Mouse (Mus musculus): ENCODE results near the gene Sla2. TPM values are rescaled to one million over a fixed set of nuclear protein-coding genes. Genes with fewer than 3 reads are reported as not detected.
"Not testable (repeated sequence)": the region's sequence is repeated elsewhere in the genome, so short reads cannot be mapped to it uniquely, and the experiment has no call there.

Gene Sla2
- polyA plus RNA-seq, 1 experiment from 2014 or later: 0.23 TPM

GRCm38 (mm10) chr2:156853999-156854771, 32.8 kb downstream of the Sla2 start:
- H3K4me2 ChIP-seq (replicated peaks; ENCODE audit: low read depth, low read length); ATAC-seq (ENCODE audit: low FRiP score, low TSS enrichment); H3K4me3 ChIP-seq (ENCODE audit: low read length); H3K9me3 ChIP-seq (ENCODE audit: control insufficient read depth, low read length); H3K27me3 ChIP-seq (ENCODE audit: control insufficient read depth, insufficient read depth, low read length); H3K4me1 ChIP-seq (ENCODE audit: control insufficient read depth, insufficient read depth, low read length); H3K9ac ChIP-seq (ENCODE audit: low read depth, low read length); H3K27ac ChIP-seq (ENCODE audit: low read depth, low read length): not testable (repeated sequence)
- WGBS: 59% methylated on average over 13 of the region's 13 CpGs
- peaks cover 61% of the 10 kb centered on the region for H3K36me3 ChIP-seq (ENCODE audit: control insufficient read depth, insufficient read depth, low read length)

GRCm38 (mm10) chr2:156853584-156853983, 33.4 kb downstream of the Sla2 start:
- H3K4me3 ChIP-seq (ENCODE audit: low read length); H3K9ac ChIP-seq (ENCODE audit: low read depth, low read length); H3K9me3 ChIP-seq (ENCODE audit: control insufficient read depth, low read length); ATAC-seq (ENCODE audit: low FRiP score, low TSS enrichment); H3K4me2 ChIP-seq (replicated peaks; ENCODE audit: low read depth, low read length); H3K27ac ChIP-seq (ENCODE audit: low read depth, low read length); H3K4me1 ChIP-seq (ENCODE audit: control insufficient read depth, insufficient read depth, low read length); H3K27me3 ChIP-seq (ENCODE audit: control insufficient read depth, insufficient read depth, low read length): not testable (repeated sequence)
- peaks cover 66% of the 10 kb centered on the region for H3K36me3 ChIP-seq (ENCODE audit: control insufficient read depth, insufficient read depth, low read length)
- 88% methylated on average over 8 of the region's 13 CpGs for WGBS

- ATAC-seq (ENCODE audit: low FRiP score, low TSS enrichment): no peak
- H3K4me1 ChIP-seq (ENCODE audit: control insufficient read depth, insufficient read depth, low read length): peaks cover under 1% of the 10 kb centered on the region; the same call in 1 of the 2 replicates
- H3K4me3 ChIP-seq (ENCODE audit: low read length): no peak overlapping the region
- WGBS: 86% methylated on average over 5 of the region's 5 CpGs
- no peak overlapping the region for H3K27ac ChIP-seq (ENCODE audit: low read depth, low read length)
- no peak overlapping the region for H3K9ac ChIP-seq (ENCODE audit: low read depth, low read length)
- peaks cover 74% of the 10 kb centered on the region for H3K36me3 ChIP-seq (ENCODE audit: control insufficient read depth, insufficient read depth, low read length)
- H3K4me2 ChIP-seq (replicated peaks; ENCODE audit: low read depth, low read length): no peak overlapping the region
- H3K27me3 ChIP-seq (ENCODE audit: control insufficient read depth, insufficient read depth, low read length): no peaks in the 10 kb centered on the region
- no peaks in the 10 kb centered on the region for H3K9me3 ChIP-seq (ENCODE audit: control insufficient read depth, low read length)
Measured at GRCm38 (mm10) chr2:156850505-156850904, 36.5 kb downstream of the Sla2 start.

- Histone ChIP-seq H3K4me2 (replicated peaks; ENCODE audit: low read depth, low read length) (no peak overlapping the region), H3K36me3 (ENCODE audit: control insufficient read depth, insufficient read depth, low read length) (peaks cover 83% of the 10 kb centered on the region), H3K27ac (ENCODE audit: low read depth, low read length) (no peak overlapping the region), H3K4me3 (ENCODE audit: low read length) (no peak overlapping the region), H3K9me3 (ENCODE audit: control insufficient read depth, low read length) (no peaks in the 10 kb centered on the region), H3K4me1 (ENCODE audit: control insufficient read depth, insufficient read depth, low read length) (peaks cover 16% of the 10 kb centered on the region), H3K27me3 (ENCODE audit: control insufficient read depth, insufficient read depth, low read length) (no peaks in the 10 kb centered on the region), H3K9ac (ENCODE audit: low read depth, low read length) (no peak overlapping the region; the same call in 1 of the 2 replicates)
- WGBS: 88% methylated on average over 6 of the region's 6 CpGs
- ATAC-seq (ENCODE audit: low FRiP score, low TSS enrichment): no peak
Measured at GRCm38 (mm10) chr2:156848526-156849182, 38.3 kb downstream of the Sla2 start.

GRCm38 (mm10) chr2:156847653-156848052, 39.3 kb downstream of the Sla2 start:
- Histone ChIP-seq H3K27me3 (ENCODE audit: control insufficient read depth, insufficient read depth, low read length) (no peaks in the 10 kb centered on the region), H3K9me3 (ENCODE audit: control insufficient read depth, low read length) (no peaks in the 10 kb centered on the region), H3K27ac (ENCODE audit: low read depth, low read length) (no peak overlapping the region), H3K4me1 (ENCODE audit: control insufficient read depth, insufficient read depth, low read length) (peaks cover 26% of the 10 kb centered on the region), H3K4me3 (ENCODE audit: low read length) (no peak overlapping the region), H3K4me2 (replicated peaks; ENCODE audit: low read depth, low read length) (no peak overlapping the region), H3K36me3 (ENCODE audit: control insufficient read depth, insufficient read depth, low read length) (peaks cover 78% of the 10 kb centered on the region), H3K9ac (ENCODE audit: low read depth, low read length) (no peak overlapping the region)
- 61% methylated on average over 6 of the region's 6 CpGs for whole genome bisulfite sequencing
- no peak for ATAC-seq (ENCODE audit: low FRiP score, low TSS enrichment)

- Histone ChIP-seq H3K4me1 (ENCODE audit: control insufficient read depth, insufficient read depth, low read length) (peaks cover 37% of the 10 kb centered on the region), H3K9me3 (ENCODE audit: control insufficient read depth, low read length) (no peaks in the 10 kb centered on the region), H3K4me3 (ENCODE audit: low read length) (no peak overlapping the region), H3K36me3 (ENCODE audit: control insufficient read depth, insufficient read depth, low read length) (peaks cover 51% of the 10 kb centered on the region), H3K27me3 (ENCODE audit: control insufficient read depth, insufficient read depth, low read length) (no peaks in the 10 kb centered on the region), H3K27ac (ENCODE audit: low read depth, low read length) (no peak overlapping the region), H3K4me2 (replicated peaks; ENCODE audit: low read depth, low read length) (no peak overlapping the region), H3K9ac (ENCODE audit: low read depth, low read length) (no peak overlapping the region)
- 55% methylated on average over 10 of the region's 10 CpGs for WGBS
- no peak for ATAC-seq (ENCODE audit: low FRiP score, low TSS enrichment)
Measured at GRCm38 (mm10) chr2:156844715-156845114, 42.3 kb downstream of the Sla2 start.

GRCm38 (mm10) chr2:156843331-156843730, 43.7 kb downstream of the Sla2 start:
- H3K4me1 ChIP-seq (ENCODE audit: control insufficient read depth, insufficient read depth, low read length): peaks cover 47% of the 10 kb centered on the region

GRCm38 (mm10) chr2:156842711-156843110, 44.3 kb downstream of the Sla2 start:
- Histone ChIP-seq H3K27ac (ENCODE audit: low read depth, low read length) (peak overlapping the region; percentile 96), H3K9ac (ENCODE audit: low read depth, low read length) (peak overlapping the region; percentile 90; the same call in 1 of the 2 replicates), H3K4me2 (replicated peaks; ENCODE audit: low read depth, low read length) (peak overlapping the region; percentile 64), H3K4me1 (ENCODE audit: control insufficient read depth, insufficient read depth, low read length) (peaks cover 50% of the 10 kb centered on the region), H3K27me3 (ENCODE audit: control insufficient read depth, insufficient read depth, low read length) (no peaks in the 10 kb centered on the region), H3K9me3 (ENCODE audit: control insufficient read depth, low read length) (no peaks in the 10 kb centered on the region), H3K4me3 (ENCODE audit: low read length) (peak overlapping the region; percentile 77), H3K36me3 (ENCODE audit: control insufficient read depth, insufficient read depth, low read length) (peaks cover 34% of the 10 kb centered on the region)
- WGBS: 8% methylated on average over 11 of the region's 11 CpGs
- ATAC-seq (ENCODE audit: low FRiP score, low TSS enrichment): no peak

More at GRCm38 (mm10) chr2:156843331-156843730, 43.7 kb downstream of the Sla2 start:
- H3K36me3 ChIP-seq (ENCODE audit: control insufficient read depth, insufficient read depth, low read length): peaks cover 41% of the 10 kb centered on the region
- no peaks in the 10 kb centered on the region for H3K27me3 ChIP-seq (ENCODE audit: control insufficient read depth, insufficient read depth, low read length)
- no peaks in the 10 kb centered on the region for H3K9me3 ChIP-seq (ENCODE audit: control insufficient read depth, low read length)
- H3K4me3 ChIP-seq (ENCODE audit: low read length): no peak overlapping the region
- 46% methylated on average over 10 of the region's 10 CpGs for WGBS
- peak overlapping the region; percentile 64; the same call in 1 of the 2 replicates for H3K4me2 ChIP-seq (replicated peaks; ENCODE audit: low read depth, low read length)
- H3K9ac ChIP-seq (ENCODE audit: low read depth, low read length): no peak overlapping the region
- no peak for ATAC-seq (ENCODE audit: low FRiP score, low TSS enrichment)
- no peak overlapping the region for H3K27ac ChIP-seq (ENCODE audit: low read depth, low read length)
